Mouse (Mus musculus) cortical plate, adult 2 months (tissue): Measurements from ENCODE around the gene Sms.

Experiments used
- CTCF ChIP-seq: fragments of 200-500 bp; IDR thresholded peaks from 2 replicates; pipeline ENCODE4 v1.5.1; 2011; ENCODE audit warnings: mild to moderate bottlenecking, control low read depth, low read length; ENCODE audit not compliant: insufficient read depth; ENCODE audit errors: extremely low read depth
- POLR2A ChIP-seq: fragments of 200-500 bp; IDR thresholded peaks from 2 replicates; pipeline ENCODE4 v1.6.1; 2011; ENCODE audit warnings: mild to moderate bottlenecking, low read length, control low read depth; ENCODE audit not compliant: insufficient read depth; ENCODE audit errors: extremely low read depth

DNA sequence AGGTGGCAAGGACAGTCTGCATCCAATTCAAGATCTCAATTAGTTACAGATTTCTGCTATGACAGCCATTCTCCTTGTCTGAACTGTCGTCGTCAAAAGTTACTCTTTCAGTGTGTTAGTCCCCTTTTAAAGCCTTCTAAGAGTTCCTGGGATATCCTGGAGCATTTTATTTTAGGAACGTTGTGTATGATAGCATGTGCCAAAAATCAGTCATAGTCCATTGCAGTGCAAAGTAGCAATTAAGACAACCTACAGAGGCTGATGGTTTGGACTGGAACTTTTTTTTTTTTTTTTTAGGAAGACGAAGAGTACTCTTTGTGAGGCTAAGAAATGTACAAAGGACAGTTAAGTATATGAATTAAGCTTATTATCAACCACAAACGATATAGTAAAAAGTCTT lies 76.9 kb downstream of the Sms start, which contains the start of gene Phex:
- TF ChIP-seq POLR2A (no peak), CTCF (no peak)
